Mouse (Mus musculus) heart, postnatal 0 days (tissue): ENCODE results near the gene Myo1b. TPM values are rescaled to one million over a fixed set of nuclear protein-coding genes. Genes with fewer than 3 reads are reported as not detected.

Source experiments
- ATAC-seq: fragments of 200-750 bp; cut with Nextera tagmentation; 2 replicates; pipeline ENCODE4 v1.8.0; 2017; ENCODE audit warnings: low read depth, moderate number of reproducible peaks, moderate library complexity; ENCODE audit not compliant: insufficient read depth
- DNase-seq: peaks from one replicate; pipeline ENCODE4 v3.0.0-alpha.2; 2016; ENCODE audit warnings: low spot score
- H3K27ac ChIP-seq: fragments of 300-500 bp; sonication (generic); 2 replicates; pipeline ENCODE4 v1.5.1; 2014; ENCODE audit warnings: low read depth, mild to moderate bottlenecking
- H3K27me3 ChIP-seq: fragments of 300-500 bp; sonication (generic); 2 replicates; pipeline ENCODE4 v1.6.1; 2014; ENCODE audit warnings: low read length, mixed read lengths; ENCODE audit not compliant: control insufficient read depth, insufficient read depth
- H3K36me3 ChIP-seq: fragments of 300-500 bp; sonication (generic); replicated peaks from 2 replicates; pipeline ENCODE4 v1.6.1; 2014; ENCODE audit warnings: low read length, mixed read lengths; ENCODE audit not compliant: control insufficient read depth, insufficient read depth
- H3K4me1 ChIP-seq: fragments of 300-500 bp; sonication (generic); 2 replicates; pipeline ENCODE4 v1.6.1; 2014; ENCODE audit warnings: antibody characterized with exemption; ENCODE audit not compliant: control insufficient read depth, insufficient read depth
- H3K4me2 ChIP-seq: fragments of 300-500 bp; sonication (generic); 2 replicates; pipeline ENCODE4 v1.6.1; 2014; ENCODE audit warnings: low read depth, mild to moderate bottlenecking, low read length, moderate library complexity
- H3K4me3 ChIP-seq: fragments of 300-500 bp; sonication (generic); 2 replicates; pipeline ENCODE4 v1.5.1; 2014; ENCODE audit warnings: low read depth, low read length
- H3K9ac ChIP-seq: fragments of 300-500 bp; sonication (generic); replicated peaks from 2 replicates; pipeline ENCODE4 v1.6.1; 2014; ENCODE audit warnings: low read depth, low read length, mixed read lengths
- H3K9me3 ChIP-seq: fragments of 300-500 bp; sonication (generic); replicated peaks from 2 replicates; pipeline ENCODE4 v1.6.1; 2016; ENCODE audit warnings: low read length; ENCODE audit not compliant: control insufficient read depth
- CTCF ChIP-seq: IDR thresholded peaks from 2 replicates; pipeline ENCODE4 v1.5.1; 2016; ENCODE audit warnings: antibody characterized with exemption, control low read depth, low read depth
- EP300 ChIP-seq: IDR thresholded peaks from 2 replicates; pipeline ENCODE4 v1.6.1; 2016; ENCODE audit warnings: antibody characterized with exemption, low read depth
- WGBS: fragments of 180-500 bp; shearing (Covaris S2); extraction: QIAGEN DNeasy Blood & Tissue Kit; methylation state at CpG from one replicate; pipeline ENCODE4 v1.1.7; 2014; 5-methylcytosine and 5-hydroxymethylcytosine counted together
- polyA plus RNA-seq: library from polyadenylated mRNA; unstranded; fragments of >200 nt; fragmentation: Nextera tagmentation; extraction: Ambion mirVana; gene quantifications from 2 replicates; pipeline ENCODE4 v1.2.1, GENCODE M21; 2015
- total RNA-seq: library from RNA; depleted of rRNA; stranded (reverse); fragments of >200 nt; gene quantifications from 2 replicates; pipeline ENCODE4 v1.2.3, GENCODE M21; 2014; ENCODE audit warnings: low replicate concordance

Myo1b gene
- total and polyA plus RNA-seq, 2 experiments from 2014 or later = 12.6 to 24.3 TPM

GRCm38 (mm10) chr1:51758326-51759109, 157.4 kb downstream of the Myo1b start:
- Histone ChIP-seq H3K27me3 (no peaks in the 10 kb centered on the region), H3K4me2 (no peak overlapping the region), H3K4me3 (no peak overlapping the region), H3K36me3 (peaks cover 45% of the 10 kb centered on the region), H3K9ac (no peak overlapping the region), H3K4me1 (no peaks in the 10 kb centered on the region), H3K27ac (no peak overlapping the region), H3K9me3 (no peaks in the 10 kb centered on the region)
- 74% methylated on average over 15 of the region's 15 CpGs for WGBS
- TF ChIP-seq EP300 = no peak
- TF ChIP-seq CTCF = no peak
- DNase-seq (no peak), ATAC-seq (no peak)

- Histone ChIP-seq H3K27ac (no peak overlapping the region), H3K9me3 (no peaks in the 10 kb centered on the region), H3K4me3 (no peak overlapping the region), H3K4me1 (no peaks in the 10 kb centered on the region), H3K4me2 (no peak overlapping the region), H3K36me3 (peaks cover 30% of the 10 kb centered on the region), H3K9ac (no peak overlapping the region), H3K27me3 (no peaks in the 10 kb centered on the region)
- no peak for ATAC-seq
- WGBS = 84% methylated on average over 6 of the region's 6 CpGs
- DNase-seq = no peak
- TF ChIP-seq EP300 = no peak
- TF ChIP-seq CTCF = no peak
These were observed 162.2 kb downstream of the Myo1b start for GRCm38 (mm10) chr1:51753621-51754020.

GRCm38 (mm10) chr1:51751006-51751405, 164.9 kb downstream of the Myo1b start:
- Histone ChIP-seq H3K27ac (no peak overlapping the region), H3K27me3 (no peaks in the 10 kb centered on the region), H3K4me1 (peaks cover 12% of the 10 kb centered on the region; the same call in 1 of the 2 replicates), H3K9ac (no peak overlapping the region), H3K4me3 (no peak overlapping the region), H3K36me3 (peaks cover 26% of the 10 kb centered on the region), H3K9me3 (no peaks in the 10 kb centered on the region), H3K4me2 (no peak overlapping the region)
- no peak for TF ChIP-seq EP300
- 67% methylated on average over 10 of the region's 10 CpGs for WGBS
- ATAC-seq (no peak), DNase-seq (no peak)

GRCm38 (mm10) chr1:51748306-51748705, 167.6 kb downstream of the Myo1b start:
- ATAC-seq (peak; percentile 41; the same call in 1 of the 2 replicates), DNase-seq (peak; percentile 28)
- Histone ChIP-seq H3K27ac (peak overlapping the region; percentile 8; the same call in 1 of the 2 replicates), H3K27me3 (no peaks in the 10 kb centered on the region), H3K4me2 (no peak overlapping the region), H3K36me3 (peaks cover 5% of the 10 kb centered on the region; the same call in 1 of the 2 replicates), H3K9me3 (no peaks in the 10 kb centered on the region), H3K9ac (no peak overlapping the region), H3K4me3 (no peak overlapping the region), H3K4me1 (peaks cover 12% of the 10 kb centered on the region; the same call in 1 of the 2 replicates)
- 42% methylated on average over 2 of the region's 2 CpGs for WGBS
- no peak for TF ChIP-seq CTCF
- TF ChIP-seq EP300 = no peak

GRCm38 (mm10) chr1:51747494-51747893, 168.4 kb downstream of the Myo1b start:
- Histone ChIP-seq H3K9ac (no peak overlapping the region), H3K27ac (peak overlapping the region; percentile 6; the same call in 1 of the 2 replicates), H3K4me1 (peaks cover 12% of the 10 kb centered on the region; the same call in 1 of the 2 replicates), H3K36me3 (peaks cover 5% of the 10 kb centered on the region; the same call in 1 of the 2 replicates), H3K4me2 (peak overlapping the region; percentile 12; the same call in 1 of the 2 replicates), H3K9me3 (no peaks in the 10 kb centered on the region), H3K27me3 (no peaks in the 10 kb centered on the region), H3K4me3 (peak overlapping the region; percentile 1; the same call in 1 of the 2 replicates)
- peak; percentile 33; the same call in 1 of the 2 replicates for ATAC-seq
- TF ChIP-seq CTCF (no peak), EP300 (no peak)
- 16% methylated on average over 12 of the region's 12 CpGs for WGBS
- peak; percentile 52 for DNase-seq
